Mouse (Mus musculus) kidney, adult 2 months (tissue): Measurements from ENCODE around the gene 1700123O20Rik. TPM values are rescaled to one million over a fixed set of nuclear protein-coding genes. Genes with fewer than 3 reads are reported as not detected.

Experiments used
- DNase-seq: peaks from one replicate; pipeline ENCODE4 v3.0.0; 2021
- H3K27ac ChIP-seq: fragments of 200-500 bp; 2 replicates; pipeline ENCODE4 v1.5.1; 2012; ENCODE audit warnings: low read depth, low read length, control low read depth, inconsistent platforms; ENCODE audit not compliant: insufficient read depth
- H3K27me3 ChIP-seq: fragments of 200-500 bp; replicated peaks from 2 replicates; pipeline ENCODE4 v1.6.1; 2012; ENCODE audit warnings: mild to moderate bottlenecking, moderate library complexity, low read length, inconsistent platforms; ENCODE audit not compliant: control insufficient read depth, insufficient read depth
- H3K36me3 ChIP-seq: fragments of 200-500 bp; 2 replicates; pipeline ENCODE4 v1.6.1; 2012; ENCODE audit warnings: mild to moderate bottlenecking, moderate library complexity, low read length, inconsistent platforms; ENCODE audit not compliant: control insufficient read depth, insufficient read depth
- H3K4me1 ChIP-seq: fragments of 200-500 bp; 2 replicates; pipeline ENCODE4 v1.6.1; 2011; ENCODE audit warnings: low read length; ENCODE audit not compliant: control insufficient read depth, insufficient read depth
- H3K4me3 ChIP-seq: fragments of 200-500 bp; 2 replicates; pipeline ENCODE4 v1.5.1; 2011; ENCODE audit warnings: mild to moderate bottlenecking, low read depth, low read length, control low read depth; ENCODE audit not compliant: insufficient read depth
- CTCF ChIP-seq: fragments of 200-500 bp; conservative IDR thresholded peaks from 2 replicates; pipeline ENCODE4 v1.5.1; 2011; ENCODE audit warnings: low read depth, mild to moderate bottlenecking, control low read depth, low read length, moderate library complexity, mixed read lengths; ENCODE audit not compliant: insufficient read depth, insufficient read length
- POLR2A ChIP-seq: fragments of 200-500 bp; IDR thresholded peaks from one replicate; pipeline ENCODE4 v1.6.1; 2011; ENCODE audit warnings: low read depth, low read length, control low read depth
- WGBS: fragments of 180-500 bp; shearing (Covaris S2); methylation state at CpG from one replicate; pipeline ENCODE4 v1.1.7; 2018; 5-methylcytosine and 5-hydroxymethylcytosine counted together
- polyA plus RNA-seq: library from polyadenylated mRNA; depleted of rRNA; stranded (reverse); fragments of >200 nt; gene quantifications from 2 replicates; pipeline ENCODE4 v1.2.3, GENCODE M21; 2012

The 1700123O20Rik gene
- polyA plus RNA-seq, 1 experiment: 54.0 TPM

GRCm38 (mm10) chr14:54724049-54724448 is 38.0 kb downstream of the 1700123O20Rik start:
- Histone ChIP-seq H3K36me3 (peaks cover 2% of the 10 kb centered on the region; the same call in 1 of the 2 replicates), H3K27ac (no peak overlapping the region), H3K4me1 (no peaks in the 10 kb centered on the region), H3K4me3 (no peak overlapping the region), H3K27me3 (no peaks in the 10 kb centered on the region)
- DNase-seq: no peak
- TF ChIP-seq POLR2A (no peak), CTCF (no peak)
- 71% methylated on average over 6 of the region's 6 CpGs for WGBS

GRCm38 (mm10) chr14:54727565-54727964 is 41.5 kb downstream of the 1700123O20Rik start:
- Histone ChIP-seq H3K27ac (no peak overlapping the region), H3K4me1 (no peaks in the 10 kb centered on the region), H3K27me3 (no peaks in the 10 kb centered on the region), H3K4me3 (no peak overlapping the region), H3K36me3 (peaks cover 2% of the 10 kb centered on the region; the same call in 1 of the 2 replicates)
- no peak for DNase-seq
- TF ChIP-seq POLR2A (no peak), CTCF (no peak)
- 78% methylated on average over 5 of the region's 5 CpGs for WGBS

- WGBS: 90% methylated on average over 13 of the region's 13 CpGs
- no peak for TF ChIP-seq CTCF
- no peak for TF ChIP-seq POLR2A
- H3K36me3 ChIP-seq: peaks cover under 1% of the 10 kb centered on the region; the same call in 1 of the 2 replicates
These were observed 43.0 kb downstream of the 1700123O20Rik start for GRCm38 (mm10) chr14:54728823-54729653.

GRCm38 (mm10) chr14:54730305-54730704 is 44.3 kb downstream of the 1700123O20Rik start:
- Histone ChIP-seq H3K4me1 (no peaks in the 10 kb centered on the region), H3K27ac (no peak overlapping the region), H3K36me3 (no peaks in the 10 kb centered on the region), H3K27me3 (no peaks in the 10 kb centered on the region), H3K4me3 (no peak overlapping the region)
- 72% methylated on average over 6 of the region's 6 CpGs for WGBS
- DNase-seq: no peak
- TF ChIP-seq POLR2A: no peak
- TF ChIP-seq CTCF: no peak

More at GRCm38 (mm10) chr14:54728823-54729653, 43.0 kb downstream of the 1700123O20Rik start:
- H3K27ac ChIP-seq: no peak overlapping the region
- H3K4me1 ChIP-seq: no peaks in the 10 kb centered on the region
- H3K4me3 ChIP-seq: no peak overlapping the region
- H3K27me3 ChIP-seq: no peaks in the 10 kb centered on the region
- no peak for DNase-seq

- no peaks in the 10 kb centered on the region for H3K4me1 ChIP-seq
- TF ChIP-seq POLR2A (no peak), CTCF (no peak)
- WGBS: 88% methylated on average over 8 of the region's 8 CpGs
- H3K4me3 ChIP-seq: no peak overlapping the region
- H3K36me3 ChIP-seq: no peaks in the 10 kb centered on the region
- no peak for DNase-seq
- no peak overlapping the region for H3K27ac ChIP-seq
- no peaks in the 10 kb centered on the region for H3K27me3 ChIP-seq
These were observed 46.2 kb downstream of the 1700123O20Rik start for GRCm38 (mm10) chr14:54732206-54732605.

- TF ChIP-seq POLR2A (no peak), CTCF (no peak)
- no peaks in the 10 kb centered on the region for H3K27me3 ChIP-seq
- no peak overlapping the region for H3K27ac ChIP-seq
- 78% methylated on average over 4 of the region's 4 CpGs for WGBS
- no peak overlapping the region for H3K4me3 ChIP-seq
- no peak for DNase-seq
- no peaks in the 10 kb centered on the region for H3K36me3 ChIP-seq
- H3K4me1 ChIP-seq: no peaks in the 10 kb centered on the region
These were observed 48.0 kb downstream of the 1700123O20Rik start for GRCm38 (mm10) chr14:54734004-54734403.

- no peaks in the 10 kb centered on the region for H3K4me1 ChIP-seq
- H3K36me3 ChIP-seq: no peaks in the 10 kb centered on the region
- no peaks in the 10 kb centered on the region for H3K27me3 ChIP-seq
- DNase-seq: no peak
- H3K27ac ChIP-seq: no peak overlapping the region
- H3K4me3 ChIP-seq: no peak overlapping the region
- no peak for TF ChIP-seq POLR2A
- TF ChIP-seq CTCF: no peak
- 63% methylated on average over 4 of the region's 4 CpGs for WGBS
These were observed 49.2 kb downstream of the 1700123O20Rik start for GRCm38 (mm10) chr14:54735221-54735620.
